Mouse (Mus musculus) urinary bladder, adult 18-20 months (tissue): ENCODE data around the gene Ate1.
"Not testable (repeated sequence)": the region's sequence is repeated elsewhere in the genome, so short reads cannot be mapped to it uniquely, and the experiment has no call there.

Source experiments
- DNase-seq, 2 experiments: peaks; one replicate each; pipeline ENCODE4 v3.0.0; 2022; ENCODE audit warnings: low spot score in 2 of 2, mixed read lengths in 2 of 2

Ate1 gene

DNA sequence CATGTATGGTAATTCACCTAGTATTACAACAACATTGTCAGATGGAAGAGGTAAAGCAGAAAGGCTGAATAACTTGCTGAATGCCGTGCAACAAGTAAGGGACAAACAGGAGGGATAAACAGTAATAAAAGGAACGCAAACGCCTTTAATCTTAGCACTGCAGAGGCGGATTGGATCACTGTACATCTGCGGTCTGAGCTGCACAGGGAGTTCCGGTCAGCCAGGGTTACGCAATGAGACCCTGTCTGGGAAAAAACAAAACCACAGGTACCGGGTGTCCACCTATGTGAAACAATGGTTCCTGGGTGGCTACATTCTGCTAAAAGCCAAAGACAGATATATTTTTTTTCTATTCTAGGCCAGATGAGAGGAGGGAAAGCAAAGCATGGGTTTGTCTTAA is 3.3 kb upstream of the Ate1 start:
- DNase-seq: no peak

DNA sequence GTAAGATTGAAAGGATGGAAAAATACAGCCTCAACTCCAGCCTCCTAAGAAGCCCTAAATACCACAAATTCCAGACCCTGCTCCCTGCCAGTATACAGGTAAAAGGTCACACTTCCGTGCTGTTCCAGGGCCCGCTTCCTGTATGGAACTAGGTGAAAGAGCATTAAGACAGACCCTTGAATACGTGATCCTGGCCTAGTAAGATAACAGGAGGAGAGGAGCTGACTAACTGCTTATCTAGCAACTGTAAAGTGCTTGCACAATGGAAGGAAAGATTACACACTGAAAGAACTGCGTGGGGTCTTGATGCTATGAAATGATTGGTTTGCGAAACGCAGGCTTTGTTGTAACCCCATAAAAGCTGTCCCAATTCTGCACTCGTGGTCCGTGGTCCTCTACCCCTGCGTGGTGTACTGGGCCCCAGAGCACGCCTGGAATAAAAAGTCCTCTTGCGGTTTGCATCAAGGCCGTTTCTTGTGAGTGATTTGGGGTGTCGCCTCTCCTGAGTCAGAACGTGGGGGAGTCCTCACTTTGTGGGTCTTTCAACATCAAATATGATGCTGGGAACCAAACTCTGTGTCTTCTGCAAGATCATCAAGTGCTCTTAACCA is 748 bp upstream of the Ate1 start:
- no peak for DNase-seq

DNA sequence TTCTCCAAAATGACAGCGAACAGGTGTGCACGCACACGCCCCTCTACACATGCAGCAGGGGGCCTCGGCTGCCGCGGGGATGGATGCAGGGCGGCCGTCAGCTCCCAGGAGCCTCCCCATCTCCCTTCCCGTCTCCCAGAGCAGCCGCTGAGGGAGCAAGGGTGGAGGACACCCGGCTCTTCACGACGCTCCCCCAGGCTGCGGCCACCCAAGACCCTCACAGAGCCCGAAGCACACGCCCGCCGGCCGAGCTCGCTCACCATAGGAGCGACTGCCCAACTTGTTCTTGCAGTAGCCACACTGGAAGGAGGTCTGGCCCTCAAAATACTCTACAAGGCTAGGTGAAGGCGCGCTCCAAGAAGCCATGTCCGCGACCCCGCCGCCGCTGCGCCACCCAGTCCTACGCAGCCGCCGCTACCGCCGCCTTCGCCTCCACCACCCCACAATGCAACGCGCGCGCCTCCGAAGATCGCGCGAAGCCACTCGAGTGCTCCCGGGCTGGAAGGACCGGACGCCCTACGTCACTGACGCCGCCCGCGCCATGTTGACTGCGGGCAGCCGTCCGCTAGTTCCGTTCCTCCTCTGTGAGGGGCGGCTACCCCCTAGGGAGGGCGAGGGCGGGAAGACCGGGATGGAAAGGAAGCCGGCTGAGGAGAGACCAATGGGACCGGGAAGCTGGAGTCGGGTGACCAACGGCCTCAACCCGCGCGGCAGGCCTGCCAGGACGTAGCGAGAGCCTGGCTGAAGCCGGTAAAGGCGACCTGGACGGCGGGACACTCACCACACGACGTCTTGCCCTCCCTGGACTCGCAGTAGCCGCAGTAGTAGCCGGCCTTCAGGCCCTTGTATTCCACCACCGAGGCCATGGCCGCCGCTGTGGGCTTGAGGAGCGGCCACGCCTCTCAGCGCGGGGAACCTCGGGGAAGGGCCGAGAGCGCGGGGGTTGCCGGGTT is 797 bp downstream of the Ate1 start:
- peak; percentile 95 to 96 for DNase-seq

DNA sequence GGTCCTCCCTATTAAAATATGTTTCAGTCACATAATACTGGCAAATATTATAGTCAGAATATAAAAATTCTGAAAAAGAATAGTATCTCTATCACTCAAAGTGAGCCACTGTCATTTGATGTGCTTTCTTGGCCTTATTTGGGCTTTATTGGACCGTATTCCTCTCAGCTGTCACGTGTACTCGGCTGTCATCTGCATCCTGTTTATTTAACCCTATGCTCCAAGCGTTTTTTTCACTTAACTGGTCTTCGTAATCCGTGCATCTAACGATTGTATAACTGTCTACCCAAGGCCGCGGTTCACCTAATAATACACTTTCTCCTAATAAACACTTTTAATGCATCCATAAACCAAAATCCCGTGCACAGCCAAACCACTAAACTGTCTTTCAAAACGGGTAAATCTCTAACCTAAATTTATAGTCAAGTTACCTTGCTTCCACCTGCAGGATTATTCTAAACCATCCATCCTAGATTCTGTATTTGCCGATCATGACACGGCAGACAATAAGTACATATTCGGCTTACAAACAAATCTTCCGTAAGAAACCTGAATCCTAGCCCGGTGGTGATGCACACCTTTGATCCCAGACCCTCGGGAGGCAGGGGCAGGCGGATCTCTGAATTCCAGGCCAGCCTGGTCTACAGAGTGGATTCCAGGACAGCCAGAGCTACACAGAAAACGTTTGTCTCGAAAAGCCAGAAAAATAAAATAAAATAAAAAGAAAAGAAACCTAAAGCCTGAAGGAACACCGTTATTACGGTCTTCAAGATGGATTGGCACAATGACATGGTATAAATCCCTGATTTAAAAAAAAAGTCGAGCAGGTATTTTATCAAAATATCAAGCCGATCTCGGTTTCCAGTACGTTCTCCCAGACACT is 1.7 kb downstream of the Ate1 start:
- no peak for DNase-seq

DNA sequence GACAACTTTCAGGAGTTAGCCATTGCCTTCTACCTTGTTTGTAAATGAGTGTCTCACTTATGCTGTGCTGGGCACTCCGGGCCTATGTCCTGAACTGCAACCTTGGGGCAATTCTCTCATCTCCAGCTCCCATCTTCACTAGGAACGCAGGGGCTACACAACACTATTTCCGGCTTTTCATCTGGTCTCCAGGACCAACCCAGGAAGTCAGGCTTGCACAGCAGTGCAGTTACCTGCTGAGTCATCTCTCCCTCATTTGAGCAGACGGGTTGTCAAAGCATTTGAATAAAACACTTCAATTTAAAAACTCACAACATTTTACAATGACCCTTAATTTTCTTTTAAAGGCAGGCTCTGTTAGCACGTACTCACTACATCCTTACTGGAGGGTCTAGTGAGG is 9.9 kb downstream of the Ate1 start:
- no peak for DNase-seq

DNA sequence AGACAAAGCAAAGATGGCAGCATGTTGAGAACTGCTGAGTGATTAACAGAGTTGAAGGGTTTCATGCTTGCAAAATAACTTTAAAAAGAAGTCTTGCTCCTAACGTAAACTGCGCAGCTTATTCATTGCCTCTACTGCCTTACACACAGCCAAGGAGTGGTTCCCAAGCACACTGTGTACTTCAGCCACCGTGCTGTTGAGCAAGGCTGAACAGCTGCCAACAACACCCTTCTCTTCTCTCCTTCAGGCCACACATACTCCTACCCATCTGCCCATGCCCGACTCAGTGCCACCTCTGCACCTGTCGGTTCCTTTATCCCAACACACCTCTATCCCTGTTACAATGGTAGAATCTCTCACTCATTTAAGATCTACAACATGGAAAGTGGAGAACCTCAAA is 17.2 kb downstream of the Ate1 start:
- DNase-seq: no peak

DNA sequence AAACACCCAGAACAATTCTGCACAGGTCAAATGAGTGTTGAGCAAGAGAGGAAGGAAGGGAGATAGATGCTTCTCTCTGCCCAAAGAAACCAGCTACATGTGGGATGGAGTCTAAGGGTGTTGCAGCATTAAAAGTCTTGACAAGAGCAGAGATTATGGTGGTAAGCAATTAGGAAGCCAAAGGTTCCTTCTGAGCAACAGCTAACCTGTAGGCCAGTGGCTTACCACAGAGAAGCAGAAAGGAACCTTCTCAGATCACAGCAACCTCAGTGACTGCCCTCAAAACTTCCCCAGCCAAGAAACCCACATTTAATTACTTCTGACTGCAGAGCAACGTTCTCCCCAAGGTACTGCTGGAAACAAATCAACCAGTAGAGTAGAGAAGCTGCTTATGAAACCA is 18.7 kb downstream of the Ate1 start:
- DNase-seq: no peak

DNA sequence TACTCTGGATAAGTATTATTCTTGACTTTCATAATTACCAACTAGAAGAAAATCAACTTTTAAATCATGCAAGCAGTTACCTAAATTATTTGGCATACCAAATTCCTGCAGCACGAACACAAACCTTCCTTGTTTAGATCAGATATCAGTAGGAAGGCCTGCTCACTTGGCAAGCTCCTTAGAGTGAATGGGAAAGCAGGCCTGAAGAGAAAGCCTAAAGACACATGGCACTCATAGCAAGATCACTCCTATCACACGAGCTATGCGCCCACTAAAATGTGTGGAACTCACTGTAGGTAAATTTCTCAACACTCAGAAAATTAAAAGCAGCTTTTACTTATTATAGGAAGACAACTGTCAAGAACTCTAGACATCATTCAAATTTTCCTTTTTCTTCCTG is 26.8 kb downstream of the Ate1 start:
- no peak for DNase-seq

DNA sequence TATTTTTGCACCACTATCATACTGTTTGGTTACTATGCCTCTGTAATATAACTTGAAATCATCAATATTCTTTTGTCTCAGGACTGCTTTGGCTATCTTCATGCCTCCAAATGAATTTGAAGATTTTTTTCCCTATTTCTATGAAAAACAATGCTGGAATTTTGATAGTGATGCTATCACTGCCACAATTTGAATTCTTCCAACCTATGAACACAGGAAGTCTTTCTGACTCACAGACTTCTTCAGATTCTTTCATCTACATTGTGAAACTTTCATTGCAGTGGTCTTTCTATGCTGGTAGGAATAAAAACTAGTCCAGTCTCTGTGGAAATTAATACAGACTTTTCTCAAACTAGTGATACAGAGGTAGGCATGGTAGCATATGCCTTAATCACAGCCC is 28.1 kb downstream of the Ate1 start:
- DNase-seq: no peak

DNA sequence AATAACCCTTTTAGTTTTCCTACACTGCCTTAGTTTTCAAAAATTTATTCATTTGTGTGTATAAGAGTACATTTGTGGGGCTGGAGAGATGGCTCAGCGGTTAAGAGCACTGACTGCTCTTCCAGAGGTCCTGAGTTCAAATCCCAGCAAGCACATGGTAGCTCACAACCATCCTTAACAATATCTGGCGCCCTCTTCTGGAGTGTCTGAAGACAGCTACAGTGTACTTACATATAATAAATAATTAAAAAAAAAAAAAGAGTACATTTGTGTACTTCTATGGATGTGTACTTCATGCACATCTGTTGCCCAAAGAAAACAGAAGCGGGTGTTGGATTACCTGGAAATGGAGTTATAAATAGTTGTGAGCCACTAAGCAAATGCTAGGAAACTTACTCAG is 41.2 kb downstream of the Ate1 start:
- not testable (repeated sequence) for DNase-seq

DNA sequence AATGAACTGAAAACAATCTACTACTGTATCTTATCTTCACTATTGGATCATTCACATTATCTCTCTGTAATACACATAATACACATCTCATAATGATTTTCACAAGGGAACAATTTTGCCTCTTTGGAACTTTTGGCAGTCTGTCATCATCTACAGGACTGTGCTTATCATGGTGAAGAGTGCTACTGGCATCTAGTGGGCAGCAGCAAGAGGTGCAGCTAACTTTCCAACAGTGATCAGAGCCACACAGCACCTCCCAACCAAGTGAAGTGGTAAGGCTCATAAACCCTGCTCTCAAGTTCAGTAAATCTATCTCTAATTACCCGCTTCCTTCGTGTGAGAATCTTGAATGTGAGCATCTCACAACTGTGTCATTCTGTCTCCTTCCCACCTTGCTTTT is 44.2 kb downstream of the Ate1 start:
- DNase-seq: peak in 1 of 2 experiments; percentile 2

DNA sequence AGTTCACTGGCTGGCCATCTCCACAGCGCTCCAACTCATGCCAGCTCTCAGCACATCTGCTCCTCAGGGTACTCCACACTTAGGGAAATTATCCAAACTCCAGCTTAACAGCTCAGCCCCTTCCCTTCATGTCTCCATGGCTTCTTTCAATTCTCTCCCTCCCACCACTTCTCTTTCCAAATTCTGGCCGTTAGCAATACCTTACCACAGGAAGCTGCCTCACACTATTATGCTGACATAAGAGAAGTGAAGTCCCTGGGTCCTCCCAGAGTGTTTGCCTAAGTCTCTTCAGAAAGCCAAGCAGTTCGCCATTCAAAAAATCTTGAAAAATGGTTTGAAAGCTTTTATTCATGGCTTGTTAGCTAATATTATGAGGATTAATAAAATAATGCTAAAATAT is 46.3 kb downstream of the Ate1 start:
- no peak for DNase-seq

DNA sequence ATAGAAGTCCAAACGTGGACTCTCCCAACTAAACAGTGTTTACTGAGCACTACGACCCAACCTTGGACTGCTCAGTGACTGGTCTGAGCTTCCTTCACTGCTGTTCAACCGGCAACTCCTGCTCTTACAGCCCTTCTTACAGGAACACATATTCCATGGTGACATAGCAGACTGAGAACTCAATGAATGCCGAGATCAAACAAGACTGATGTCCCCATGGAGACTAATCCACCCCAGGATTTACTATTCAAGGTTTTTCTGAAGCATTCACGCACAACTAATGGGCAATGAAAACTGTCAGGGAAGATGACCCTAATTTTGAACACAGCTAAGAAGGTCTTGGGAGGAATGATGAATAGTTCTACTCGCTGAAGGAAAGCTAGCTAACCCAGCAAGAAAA is 47.5 kb downstream of the Ate1 start:
- no peak for DNase-seq

DNA sequence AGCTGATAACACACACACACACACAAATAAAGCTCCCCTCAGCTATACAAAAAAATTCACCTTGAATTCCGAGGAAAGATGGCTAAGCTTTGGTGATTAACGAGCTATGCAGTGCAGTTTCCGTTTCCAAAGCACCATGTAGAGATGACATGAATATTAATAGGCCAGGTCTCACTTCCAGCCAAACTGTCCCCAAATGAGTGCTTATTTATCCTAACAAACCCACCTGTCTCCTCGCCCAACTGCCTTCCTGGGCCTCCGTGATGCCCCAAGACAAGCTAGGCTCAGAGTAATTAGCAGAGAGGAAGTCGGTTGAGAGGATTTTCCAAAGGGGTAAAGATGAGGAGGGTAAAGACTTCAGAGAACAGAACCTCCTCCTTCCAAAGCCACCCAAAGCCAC is 49.1 kb downstream of the Ate1 start:
- no peak for DNase-seq

DNA sequence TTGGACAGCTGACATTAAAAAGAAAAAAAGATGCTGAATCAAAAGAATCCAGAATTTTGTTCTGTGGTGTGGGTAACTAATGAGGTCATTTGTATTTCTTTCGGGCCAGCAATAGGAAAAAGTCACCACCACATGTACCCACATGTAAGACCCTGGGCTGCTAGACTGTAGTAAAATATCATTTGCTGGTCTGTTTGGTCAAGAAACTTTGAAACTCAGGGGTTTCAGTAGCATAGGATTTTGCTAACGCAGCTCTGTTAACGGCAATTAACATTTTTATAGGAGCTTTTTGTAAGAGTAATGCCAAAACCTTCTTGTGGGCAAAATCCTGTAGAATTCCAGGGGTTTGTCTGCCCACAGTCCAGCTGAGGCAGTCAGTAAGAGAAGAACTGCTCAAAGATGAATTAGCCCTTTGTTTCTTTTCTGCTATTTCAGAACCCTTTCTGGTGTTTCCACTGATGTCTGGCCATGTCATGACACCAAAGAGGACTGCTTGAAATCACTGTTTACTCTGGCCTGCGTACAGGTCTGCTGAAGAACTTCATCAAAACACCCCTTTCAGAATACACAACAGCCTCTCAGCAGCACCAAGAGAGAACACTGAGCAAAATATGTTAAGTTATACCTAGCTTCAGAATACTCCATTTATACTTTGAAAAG is 64.5 kb downstream of the Ate1 start:
- DNase-seq: no peak

DNA sequence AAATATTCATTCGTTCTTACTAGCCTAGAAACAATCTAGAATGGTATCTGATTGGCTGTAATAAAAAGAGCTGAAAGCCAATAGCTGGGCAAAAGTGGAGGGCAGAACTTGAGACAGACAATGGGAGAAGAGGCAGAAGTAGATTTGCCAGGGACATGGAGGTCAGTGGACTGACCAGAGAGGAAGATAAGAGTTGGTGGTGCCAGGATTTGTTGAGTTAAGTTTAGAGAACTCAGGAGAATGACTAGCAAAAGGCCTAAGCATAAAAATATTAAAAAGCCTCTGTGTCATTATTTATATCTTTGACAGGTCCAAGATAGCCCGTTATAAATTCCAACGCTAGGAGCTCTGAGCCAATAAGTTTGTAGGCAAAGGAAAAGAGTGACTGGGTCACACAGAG is 65.9 kb downstream of the Ate1 start:
- no peak for DNase-seq

DNA sequence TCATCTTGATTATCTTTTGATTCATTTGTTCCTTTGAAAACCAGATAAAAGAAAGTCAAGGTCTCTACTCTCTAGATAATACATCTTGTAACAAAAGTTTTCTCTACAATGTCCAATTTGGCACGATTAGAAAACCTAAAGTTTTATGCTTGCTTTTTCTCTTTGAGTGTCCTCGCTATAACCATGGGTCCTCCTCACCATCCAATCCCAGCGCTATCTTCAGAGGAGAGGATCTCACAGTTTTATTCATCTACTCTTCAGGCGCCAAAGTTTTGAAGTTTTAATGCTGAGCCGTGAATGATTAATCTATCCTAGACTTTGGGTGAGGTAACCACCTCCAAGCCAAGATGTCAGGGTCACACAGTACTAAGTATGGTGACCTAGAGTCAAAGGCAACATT is 84.4 kb downstream of the Ate1 start:
- no peak for DNase-seq

DNA sequence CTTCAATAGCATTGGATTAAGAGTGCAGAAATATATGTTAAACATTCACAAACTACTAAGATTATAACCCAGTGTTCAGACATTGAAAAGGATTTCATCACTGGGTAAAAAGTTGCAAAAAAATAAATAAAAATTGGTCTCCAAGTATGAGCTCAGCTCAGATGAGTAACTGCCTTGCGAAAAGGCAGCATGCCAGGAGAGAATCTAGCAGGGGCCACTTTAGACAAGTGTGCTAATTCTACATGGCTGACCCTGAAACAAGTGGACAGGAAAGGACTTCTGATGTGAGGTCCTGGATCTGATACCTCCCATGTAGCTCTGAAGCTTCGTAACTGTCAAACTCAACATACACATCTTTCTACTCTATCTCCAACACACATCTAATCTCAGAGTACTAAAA is 88.0 kb downstream of the Ate1 start:
- DNase-seq: no peak

DNA sequence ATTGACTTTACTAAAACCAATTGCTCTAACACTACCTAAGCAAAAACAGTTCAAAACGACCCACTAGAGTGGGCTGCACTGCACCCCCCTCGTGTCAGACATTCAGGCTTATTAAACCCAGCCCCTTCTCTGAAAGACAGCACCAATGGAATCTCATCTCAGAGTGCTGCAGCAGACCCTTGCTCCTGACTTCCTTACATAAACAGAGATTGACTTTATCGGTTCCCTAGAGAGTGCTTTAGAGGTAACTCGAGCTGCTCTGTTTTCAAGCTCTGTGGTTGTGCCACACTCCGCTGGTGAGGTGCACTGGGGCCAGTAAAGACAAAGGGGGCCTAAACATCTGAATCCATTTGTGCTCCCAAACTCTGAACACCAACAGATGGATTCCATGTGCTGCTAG is 93.6 kb downstream of the Ate1 start:
- no peak for DNase-seq

DNA sequence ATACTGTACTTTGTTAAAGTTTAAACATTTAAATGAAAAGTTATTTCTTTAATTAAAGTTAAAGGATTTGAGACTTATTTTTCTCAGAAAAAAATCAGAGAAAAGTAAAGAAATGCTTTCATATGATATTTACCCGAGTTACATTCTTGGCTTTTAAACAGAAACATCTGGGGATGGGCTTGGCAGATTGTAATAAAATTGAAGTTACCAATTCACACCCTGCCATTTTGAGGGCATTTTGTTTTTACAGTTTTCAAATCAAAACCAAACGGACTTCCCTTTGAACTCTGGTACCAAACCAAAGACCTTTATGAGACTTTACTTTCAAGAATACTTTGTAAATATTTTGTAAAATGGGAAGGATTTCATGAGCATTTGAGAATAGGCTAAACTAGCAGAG is 94.2 kb downstream of the Ate1 start:
- DNase-seq: no peak

DNA sequence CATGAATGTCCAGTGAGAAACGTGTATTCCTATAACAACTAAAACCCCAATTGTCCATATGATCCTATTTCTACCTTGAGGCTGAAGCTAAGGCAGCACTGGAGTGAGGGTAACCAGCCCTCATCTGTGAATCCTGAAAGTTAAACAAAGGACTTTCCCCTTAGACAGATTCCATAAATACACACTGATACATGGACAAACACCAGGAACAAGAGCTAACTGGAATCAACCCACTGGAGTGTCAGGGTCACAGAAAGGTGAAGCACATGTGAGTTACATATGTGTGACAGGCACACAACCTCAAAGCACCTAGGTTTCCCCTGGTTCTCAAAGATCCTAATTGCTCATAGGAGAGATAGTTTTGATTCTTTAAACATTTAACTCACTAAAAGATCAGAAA is 100.2 kb downstream of the Ate1 start:
- DNase-seq: no peak

DNA sequence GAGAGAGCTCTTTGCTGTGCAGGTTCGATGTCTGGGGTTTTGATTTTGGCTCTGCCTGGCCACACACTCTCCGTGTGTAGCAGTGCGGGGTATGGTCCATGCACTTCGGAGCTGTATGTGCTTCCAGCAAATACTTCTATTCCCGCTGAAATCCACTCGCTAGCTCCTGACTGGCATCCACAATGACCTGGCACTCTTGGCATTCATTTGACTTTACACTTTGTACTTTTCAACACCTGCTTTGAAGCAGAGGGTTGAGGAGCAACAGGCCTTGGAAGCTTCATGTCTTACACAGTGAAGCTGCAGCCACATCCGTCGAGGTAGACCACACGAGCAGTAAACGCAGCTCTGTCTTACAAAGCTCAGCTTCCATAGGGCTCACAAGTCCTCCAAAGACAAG is 112.5 kb downstream of the Ate1 start:
- no peak for DNase-seq
